Mouse (Mus musculus) liver, postnatal 0 days (tissue): ENCODE results near the gene Arhgap29.

Source experiments
- CTCF ChIP-seq: sonication (generic); IDR thresholded peaks from 2 replicates; pipeline ENCODE4 v1.5.1; 2016; ENCODE audit warnings: antibody characterized with exemption, low read depth
- EP300 ChIP-seq: IDR thresholded peaks from 2 replicates; pipeline ENCODE4 v1.6.1; 2016; ENCODE audit warnings: antibody characterized with exemption, low read depth, mild to moderate bottlenecking

DNA sequence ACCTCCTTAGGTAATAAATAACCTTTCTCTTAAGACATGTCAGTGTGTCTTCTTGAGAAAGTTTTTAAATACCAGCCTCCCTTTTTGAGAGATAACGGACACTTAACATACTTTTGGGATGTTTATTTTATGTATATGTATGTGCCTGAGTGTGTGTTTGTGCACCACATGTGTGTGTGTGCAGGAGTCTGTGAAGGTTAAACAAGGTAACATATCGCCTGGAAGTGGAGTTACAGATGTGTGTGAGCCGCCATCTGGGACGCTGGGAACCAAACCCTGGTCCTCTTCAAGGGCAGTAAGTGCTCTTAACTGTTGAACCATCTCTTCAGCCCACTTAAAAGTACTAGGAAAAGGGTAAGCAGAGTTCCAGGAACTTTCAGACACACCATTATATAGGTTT lies 3.2 kb downstream of the Arhgap29 start:
- TF ChIP-seq CTCF (no peak), EP300 (no peak)
